Mouse (Mus musculus) heart, adult 2 months (tissue): ENCODE measurements around the gene Maz.

ENCODE experiments used
- CTCF ChIP-seq: fragments of 200-600 bp; IDR thresholded peaks from 2 replicates; pipeline ENCODE4 v1.8.1; 2022; ENCODE audit warnings: antibody characterized with exemption, mild to moderate bottlenecking, moderate library complexity
- EP300 ChIP-seq: fragments of 200-500 bp; IDR thresholded peaks from 2 replicates; pipeline ENCODE4 v1.6.1; 2011; ENCODE audit warnings: low read depth, low read length, control low read depth; ENCODE audit not compliant: insufficient read depth

DNA sequence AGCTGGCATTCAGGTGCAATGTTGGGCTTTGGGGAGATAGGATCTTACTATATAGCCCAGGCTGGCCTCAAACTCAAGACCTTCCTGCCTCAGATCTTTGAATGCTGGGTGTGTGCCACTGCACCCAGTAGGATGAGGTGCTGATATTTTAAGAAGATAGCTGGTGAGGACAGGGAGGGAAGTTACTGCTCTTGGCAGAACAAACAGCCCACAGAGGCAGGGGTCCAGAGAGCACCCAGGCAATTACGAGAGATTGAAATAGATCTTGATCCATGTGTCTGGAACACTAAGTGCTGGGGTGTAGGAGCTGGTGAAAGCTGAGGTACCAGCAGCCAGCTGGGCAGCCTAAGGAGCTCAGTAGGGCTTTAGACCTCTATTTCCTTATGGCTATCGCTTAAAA lies 45.2 kb downstream of the Maz start:
- TF ChIP-seq CTCF: no peak
- no peak for TF ChIP-seq EP300
